Mouse (Mus musculus) liver, embryonic 15.5 days (tissue): ENCODE results near the gene Cfap70. TPM values are rescaled to one million over a fixed set of nuclear protein-coding genes. Genes with fewer than 3 reads are reported as not detected.

Experiments
- ATAC-seq: fragments of 200-750 bp; cut with Nextera tagmentation; 2 replicates; pipeline ENCODE4 v1.8.0; 2017; ENCODE audit warnings: moderate number of reproducible peaks, mild to moderate bottlenecking, moderate library complexity; ENCODE audit not compliant: insufficient read depth
- H3K27ac ChIP-seq: fragments of 300-500 bp; sonication (generic); replicated peaks from 2 replicates; pipeline ENCODE4 v1.5.1; 2015; ENCODE audit warnings: mild to moderate bottlenecking, inconsistent platforms
- H3K27me3 ChIP-seq: fragments of 300-500 bp; sonication (generic); 2 replicates; pipeline ENCODE4 v1.6.1; 2015; ENCODE audit warnings: mild to moderate bottlenecking, inconsistent platforms
- H3K36me3 ChIP-seq: fragments of 300-500 bp; sonication (generic); replicated peaks from 2 replicates; pipeline ENCODE4 v1.6.1; 2015; ENCODE audit warnings: moderate library complexity, mild to moderate bottlenecking, inconsistent platforms
- H3K4me1 ChIP-seq: fragments of 300-500 bp; sonication (generic); replicated peaks from 2 replicates; pipeline ENCODE4 v1.6.1; 2015; ENCODE audit warnings: inconsistent platforms
- H3K4me2 ChIP-seq: fragments of 300-500 bp; sonication (generic); 2 replicates; pipeline ENCODE4 v1.6.1; 2015; ENCODE audit warnings: moderate library complexity, mild to moderate bottlenecking, inconsistent platforms
- H3K4me3 ChIP-seq: fragments of 300-500 bp; sonication (generic); replicated peaks from 2 replicates; pipeline ENCODE4 v1.5.1; 2015; ENCODE audit warnings: mild to moderate bottlenecking, inconsistent platforms
- H3K9ac ChIP-seq: fragments of 300-500 bp; sonication (generic); 2 replicates; pipeline ENCODE4 v1.6.1; 2015; ENCODE audit warnings: moderate library complexity, mild to moderate bottlenecking, inconsistent platforms
- H3K9me3 ChIP-seq: fragments of 300-500 bp; sonication (generic); replicated peaks from 2 replicates; pipeline ENCODE4 v1.6.1; 2016; ENCODE audit warnings: inconsistent platforms
- WGBS: fragments of 180-500 bp; shearing (Covaris S2); methylation state at CpG from one replicate; pipeline ENCODE4 v1.1.7; 2015; ENCODE audit warnings: mixed read lengths; ENCODE audit not compliant: insufficient replicate concordance; 5-methylcytosine and 5-hydroxymethylcytosine counted together
- polyA plus RNA-seq: library from polyadenylated mRNA; unstranded; fragments of >200 nt; fragmentation: Nextera tagmentation; extraction: Ambion mirVana; gene quantifications from 2 replicates; pipeline ENCODE4 v1.2.1, GENCODE M21; 2015

The Cfap70 gene
- polyA plus RNA-seq, 1 experiment from 2014 or later, result not detected

DNA sequence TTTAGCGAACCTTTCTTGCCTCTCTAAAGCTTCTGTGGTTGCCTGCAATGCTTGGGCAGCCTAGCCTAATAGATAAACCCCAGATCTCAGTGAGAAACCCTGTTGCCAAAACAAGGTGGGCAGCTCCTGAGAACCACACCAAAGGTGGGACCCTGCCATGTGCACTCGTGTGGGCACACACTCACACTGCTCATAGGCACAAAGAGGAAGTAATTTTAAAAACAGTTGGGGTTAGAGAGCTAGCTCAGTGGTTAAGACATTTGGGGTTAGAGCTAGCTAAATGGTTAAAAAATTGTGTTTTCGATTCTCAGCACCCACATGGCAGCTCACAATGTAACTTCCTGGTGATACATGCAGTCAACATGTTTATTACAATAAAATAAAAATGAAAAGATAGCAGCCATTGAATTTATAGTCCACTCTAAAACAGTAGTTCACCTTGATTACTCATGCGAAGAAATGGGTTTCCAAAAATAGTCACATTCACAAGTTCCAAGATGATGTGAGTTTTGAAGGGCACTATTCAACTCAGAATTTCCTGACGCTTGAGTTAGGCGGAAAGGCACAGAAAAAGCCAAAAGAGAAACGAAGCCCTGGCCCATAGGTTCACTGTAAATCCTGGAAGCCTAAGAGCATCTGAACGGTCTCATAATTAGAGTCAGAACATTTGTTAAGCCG is 72.1 kb downstream of the Cfap70 start:
- Histone ChIP-seq H3K27ac (no peak overlapping the region), H3K4me1 (peaks cover 32% of the 10 kb centered on the region), H3K4me2 (no peak overlapping the region), H3K27me3 (no peaks in the 10 kb centered on the region), H3K4me3 (no peak overlapping the region), H3K9me3 (no peaks in the 10 kb centered on the region), H3K36me3 (peaks cover 57% of the 10 kb centered on the region), H3K9ac (no peak overlapping the region)
- ATAC-seq, result no peak
- WGBS, result 68% methylated on average over 9 of the region's 9 CpGs

DNA sequence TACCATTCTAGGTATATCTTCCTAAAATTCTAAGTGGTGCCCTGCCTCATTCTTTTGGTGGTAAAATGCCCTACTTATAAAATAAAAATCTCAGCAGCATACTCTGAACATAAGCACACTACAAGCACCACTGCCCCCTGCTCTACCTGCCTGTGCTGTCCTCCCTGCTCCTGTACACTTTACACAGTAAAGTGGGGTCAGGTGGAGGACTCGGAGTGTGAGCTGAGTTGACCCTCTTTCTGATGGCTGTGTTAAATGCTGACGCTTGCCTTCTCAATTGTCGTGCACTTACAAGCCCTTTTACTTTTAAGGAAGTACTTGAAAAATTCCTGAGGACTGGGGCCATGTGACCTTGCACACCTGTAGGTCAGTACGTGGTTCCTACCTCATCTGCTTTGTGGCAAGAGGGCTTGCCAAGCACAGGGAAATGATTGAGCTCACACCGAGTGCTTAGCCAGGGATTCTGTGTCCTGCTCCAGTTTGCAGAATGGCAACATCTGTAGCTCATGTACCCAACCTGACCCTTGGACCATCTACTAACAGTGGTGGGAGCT is 72.9 kb downstream of the Cfap70 start:
- 66% methylated on average over 5 of the region's 5 CpGs for WGBS
- ATAC-seq, result no peak

DNA sequence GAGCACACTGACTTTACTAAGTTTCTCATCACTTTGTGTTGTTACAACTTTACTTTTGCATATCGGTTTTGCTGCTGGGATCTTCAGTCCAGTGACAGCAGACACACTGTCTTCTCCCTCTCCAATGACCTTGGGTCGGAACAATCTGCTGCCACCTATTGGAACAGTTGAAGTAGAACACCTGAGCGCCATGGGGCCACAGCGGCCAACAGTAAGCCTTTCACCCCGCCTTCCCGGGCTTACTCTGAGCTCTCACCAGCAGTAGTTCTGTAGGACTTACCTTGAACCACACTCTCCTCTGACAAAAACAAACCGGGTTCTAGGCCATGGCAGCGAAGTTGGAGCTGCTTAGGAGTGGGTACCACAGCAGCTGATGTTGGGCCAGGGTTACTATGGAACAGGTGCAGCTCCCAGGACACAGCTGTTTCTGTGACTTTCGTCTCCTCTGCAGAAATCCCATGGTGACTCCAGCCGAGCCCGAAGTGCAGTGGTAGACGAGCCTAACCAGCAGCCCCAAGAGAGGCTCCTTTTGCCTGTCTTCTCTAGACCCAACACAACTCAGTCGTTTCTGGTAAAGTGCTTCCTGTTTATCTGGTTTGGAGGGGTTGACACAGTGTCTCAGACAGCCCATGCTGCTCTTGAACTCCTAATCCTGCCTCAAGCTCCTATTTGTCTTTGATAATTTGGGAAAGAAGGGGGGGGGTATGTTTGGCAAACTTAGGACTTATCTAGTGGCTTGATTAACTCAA is 73.5 kb downstream of the Cfap70 start:
- no peak overlapping the region for H3K9ac ChIP-seq
- no peak overlapping the region for H3K27ac ChIP-seq
- peak overlapping the region; percentile 19; the same call in 1 of the 2 replicates for H3K4me2 ChIP-seq

More for the DNA sequence above, 72.9 kb downstream of the Cfap70 start:
- H3K27me3 ChIP-seq, result no peaks in the 10 kb centered on the region
- no peaks in the 10 kb centered on the region for H3K9me3 ChIP-seq
- H3K9ac ChIP-seq, result no peak overlapping the region
- H3K36me3 ChIP-seq, result peaks cover 55% of the 10 kb centered on the region
- H3K4me1 ChIP-seq, result peaks cover 32% of the 10 kb centered on the region
- H3K4me3 ChIP-seq, result no peak overlapping the region
- H3K4me2 ChIP-seq, result no peak overlapping the region
- H3K27ac ChIP-seq, result no peak overlapping the region

DNA sequence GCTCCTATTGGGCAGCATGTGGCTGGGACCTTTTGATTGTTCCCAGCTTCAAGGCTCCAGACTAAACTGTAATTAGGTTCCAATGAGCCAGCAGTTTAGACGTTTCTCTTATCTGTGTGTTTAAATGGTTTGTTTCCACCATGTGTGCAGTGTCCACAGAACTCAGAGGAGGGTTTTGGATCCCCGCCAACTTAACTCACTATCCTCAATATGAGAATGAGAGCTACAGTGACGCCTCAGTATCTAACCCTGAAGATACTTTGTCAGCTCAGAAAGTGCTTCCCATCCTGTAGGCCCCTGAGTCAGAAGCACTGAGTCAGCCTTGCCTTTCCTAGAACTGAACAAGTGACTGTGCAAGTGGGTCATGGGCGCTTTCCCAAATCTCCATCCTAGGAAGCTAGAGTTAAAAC is 74.9 kb downstream of the Cfap70 start:
- Histone ChIP-seq H3K9ac (no peak overlapping the region), H3K9me3 (no peaks in the 10 kb centered on the region), H3K4me1 (peaks cover 32% of the 10 kb centered on the region), H3K4me3 (no peak overlapping the region), H3K36me3 (peaks cover 50% of the 10 kb centered on the region), H3K27ac (0 out of 2 replicates have a peak overlapping the region, but pooled peaks have one; percentile 6), H3K27me3 (no peaks in the 10 kb centered on the region), H3K4me2 (no peak overlapping the region)
- WGBS, result 39% methylated on average over 4 of the region's 4 CpGs
- ATAC-seq, result peak; percentile 39; the same call in 1 of the 2 replicates

More for the DNA sequence above, 73.5 kb downstream of the Cfap70 start:
- H3K27me3 ChIP-seq, result no peaks in the 10 kb centered on the region
- peaks cover 55% of the 10 kb centered on the region for H3K36me3 ChIP-seq
- no peak overlapping the region for H3K4me3 ChIP-seq
- H3K9me3 ChIP-seq, result no peaks in the 10 kb centered on the region
- 28% methylated on average over 13 of the region's 13 CpGs for WGBS
- peaks cover 32% of the 10 kb centered on the region for H3K4me1 ChIP-seq
- ATAC-seq, result peak; percentile 69

DNA sequence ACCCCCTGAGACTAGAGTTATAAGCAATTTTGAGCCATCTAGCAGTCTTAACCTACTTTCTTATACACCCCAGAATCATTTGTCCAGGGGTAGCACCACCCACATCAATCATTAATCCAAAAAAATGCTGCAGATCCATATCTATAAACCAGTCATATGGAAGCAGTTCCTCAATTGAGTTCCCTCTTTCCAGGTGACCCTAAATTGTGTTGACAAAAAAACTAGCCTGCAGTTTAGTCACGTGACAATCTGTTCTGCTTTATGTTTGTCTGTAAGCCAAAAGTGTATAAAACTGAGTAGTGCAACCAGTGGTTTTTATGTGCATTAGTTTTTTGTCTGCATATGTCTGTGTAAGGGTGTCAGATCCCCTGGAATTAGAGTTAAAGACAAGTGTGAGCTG is 80.2 kb downstream of the Cfap70 start:
- H3K4me3 ChIP-seq, result no peak overlapping the region
- H3K27ac ChIP-seq, result no peak overlapping the region
- H3K4me1 ChIP-seq, result peaks cover 4% of the 10 kb centered on the region
- no peak for ATAC-seq
- no peaks in the 10 kb centered on the region for H3K9me3 ChIP-seq
- H3K36me3 ChIP-seq, result peaks cover 34% of the 10 kb centered on the region; the same call in 1 of the 2 replicates
- H3K27me3 ChIP-seq, result no peaks in the 10 kb centered on the region
- no peak overlapping the region for H3K4me2 ChIP-seq
- H3K9ac ChIP-seq, result no peak overlapping the region
- WGBS, result 74% methylated on average over 1 of the region's 1 CpGs

DNA sequence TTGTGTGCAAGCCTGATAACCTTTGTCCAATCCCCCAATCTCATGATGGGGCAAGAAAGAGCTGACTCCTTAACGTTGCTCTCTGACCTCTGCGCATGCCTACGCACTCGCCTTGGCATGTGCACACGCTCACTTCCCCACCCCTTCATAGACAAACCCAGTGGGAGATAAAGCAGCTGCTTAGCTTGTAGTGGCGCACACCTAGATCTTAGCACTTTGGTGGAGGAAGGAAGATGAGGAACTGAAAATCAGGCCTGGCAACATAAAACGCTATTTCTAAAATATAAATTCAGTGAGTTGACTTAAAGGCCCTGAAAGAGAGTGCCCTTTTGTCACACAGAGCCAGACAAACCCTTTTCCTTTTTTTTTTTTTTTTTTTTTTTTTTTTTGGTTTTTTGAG is 81.2 kb downstream of the Cfap70 start:
- Histone ChIP-seq H3K9me3 (no peaks in the 10 kb centered on the region), H3K4me2 (no peak overlapping the region), H3K27me3 (no peaks in the 10 kb centered on the region), H3K4me3 (no peak overlapping the region), H3K4me1 (no peaks in the 10 kb centered on the region), H3K27ac (no peak overlapping the region), H3K36me3 (peaks cover 27% of the 10 kb centered on the region; the same call in 1 of the 2 replicates), H3K9ac (no peak overlapping the region)
- 69% methylated on average over 7 of the region's 7 CpGs for WGBS
- no peak for ATAC-seq

DNA sequence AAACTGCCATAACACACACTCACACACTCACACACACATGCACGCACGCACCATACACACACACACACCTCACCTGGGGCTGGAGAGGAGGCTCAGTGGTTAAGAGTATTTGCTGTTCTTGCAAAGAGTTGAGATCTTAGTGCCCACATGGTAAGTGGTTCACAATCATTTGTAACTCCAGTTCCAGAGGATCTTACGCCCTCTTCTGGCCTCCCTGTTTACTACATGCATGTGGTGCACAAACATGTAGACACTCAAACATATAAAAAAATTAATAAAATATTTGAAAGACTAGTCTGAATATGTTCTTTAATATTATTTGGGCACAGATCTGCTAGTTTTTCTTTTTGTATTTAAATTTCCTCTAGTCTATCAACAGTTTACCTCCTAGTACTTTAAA is 83.8 kb downstream of the Cfap70 start:
- Histone ChIP-seq H3K9ac (no peak overlapping the region), H3K27me3 (no peaks in the 10 kb centered on the region), H3K4me3 (no peak overlapping the region), H3K4me2 (no peak overlapping the region), H3K9me3 (no peaks in the 10 kb centered on the region), H3K36me3 (peaks cover 22% of the 10 kb centered on the region), H3K27ac (no peak overlapping the region), H3K4me1 (no peaks in the 10 kb centered on the region)
- WGBS, result 78% methylated on average over 3 of the region's 3 CpGs
- ATAC-seq, result no peak

DNA sequence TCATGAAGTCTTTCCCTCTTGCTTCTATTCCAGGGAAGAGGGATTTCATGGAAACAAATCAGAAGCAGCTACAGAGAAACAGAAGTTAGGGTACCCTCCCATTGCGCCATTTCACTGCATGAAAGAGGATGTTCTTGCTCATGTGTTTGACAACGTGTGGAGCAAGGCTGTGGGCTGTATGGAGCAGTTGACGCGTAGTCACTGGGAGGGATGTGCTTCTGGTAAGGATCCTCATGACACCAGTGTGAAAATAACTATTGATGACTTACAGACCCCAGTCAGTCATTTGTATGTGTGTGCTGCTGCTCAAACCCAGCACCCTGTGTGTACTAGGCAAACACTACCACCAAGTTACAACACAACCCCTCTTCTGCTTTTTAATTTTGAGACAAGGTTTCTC is 88.8 kb downstream of the Cfap70 start:
- Histone ChIP-seq H3K36me3 (peaks cover 36% of the 10 kb centered on the region), H3K4me1 (no peaks in the 10 kb centered on the region), H3K9me3 (no peaks in the 10 kb centered on the region), H3K27ac (no peak overlapping the region), H3K4me3 (no peak overlapping the region), H3K9ac (no peak overlapping the region), H3K27me3 (no peaks in the 10 kb centered on the region), H3K4me2 (no peak overlapping the region)
- no peak for ATAC-seq
- WGBS, result 77% methylated on average over 4 of the region's 4 CpGs

DNA sequence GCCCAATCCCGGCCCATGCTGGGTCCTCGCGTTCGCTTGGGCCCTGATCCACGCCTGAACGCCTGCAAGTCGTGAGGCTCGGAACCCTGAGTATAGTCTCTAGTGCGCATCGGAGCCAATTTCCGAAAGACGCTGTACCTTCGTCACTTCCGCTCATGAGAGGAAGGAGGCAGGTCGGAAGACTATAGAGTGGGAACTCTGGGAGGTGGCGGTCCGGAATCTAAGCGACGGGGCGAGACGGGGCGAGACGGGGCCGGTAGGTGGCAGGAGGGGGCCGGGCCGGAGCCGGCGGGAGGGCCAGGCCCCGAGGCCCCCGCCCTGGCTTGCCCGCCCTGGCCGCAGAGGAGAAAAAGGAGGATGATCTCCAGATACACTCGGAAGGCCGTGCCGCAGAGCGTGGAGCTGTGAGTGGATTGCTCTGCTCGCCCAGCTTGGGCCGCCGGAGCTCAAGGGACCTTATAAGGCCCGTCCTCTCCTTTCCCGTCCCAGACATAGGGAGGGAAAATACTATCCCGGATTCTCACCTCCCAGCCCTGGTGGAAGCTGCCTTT is 104.0 kb downstream of the Cfap70 start, which contains the start of the genes Ecd and Fam149b:
TSS of gene Ecd (minus strand) at position 131 of the 551 bp plus-strand sequence.
TSS of gene Fam149b (plus strand) at position 172 of the 551 bp plus-strand sequence.
- Histone ChIP-seq H3K4me3 (peak within 1 kb of the TSS; percentile 70), H3K9ac (peak within 1 kb of the TSS; percentile 80), H3K36me3 (peaks cover 31% of the 10 kb centered on the region), H3K9me3 (no peaks in the 10 kb centered on the region), H3K4me2 (peak within 1 kb of the TSS; percentile 78), H3K4me1 (peaks cover 36% of the 10 kb centered on the region), H3K27ac (peak within 1 kb of the TSS; percentile 87), H3K27me3 (no peaks in the 10 kb centered on the region)
- WGBS, result under 1% methylated on average over 42 of the region's 42 CpGs
- ATAC-seq, result peak; percentile 99

GRCm38 (mm10) chr14:20347441-20347990 is 104.5 kb downstream of the Cfap70 start:
- H3K4me1 ChIP-seq, result peaks cover 36% of the 10 kb centered on the region
- H3K36me3 ChIP-seq, result peaks cover 29% of the 10 kb centered on the region
- peak; percentile 58 for ATAC-seq
- peak overlapping the region; percentile 80 for H3K9ac ChIP-seq
- H3K4me2 ChIP-seq, result peak overlapping the region; percentile 78
- 3% methylated on average over 15 of the region's 15 CpGs for WGBS
- H3K27ac ChIP-seq, result peak overlapping the region; percentile 87
- peak overlapping the region; percentile 70 for H3K4me3 ChIP-seq
- H3K9me3 ChIP-seq, result no peaks in the 10 kb centered on the region
- no peaks in the 10 kb centered on the region for H3K27me3 ChIP-seq
